Comparison of ENCODE assay signal across 7 mouse cellular contexts in the genomic region with DNA sequence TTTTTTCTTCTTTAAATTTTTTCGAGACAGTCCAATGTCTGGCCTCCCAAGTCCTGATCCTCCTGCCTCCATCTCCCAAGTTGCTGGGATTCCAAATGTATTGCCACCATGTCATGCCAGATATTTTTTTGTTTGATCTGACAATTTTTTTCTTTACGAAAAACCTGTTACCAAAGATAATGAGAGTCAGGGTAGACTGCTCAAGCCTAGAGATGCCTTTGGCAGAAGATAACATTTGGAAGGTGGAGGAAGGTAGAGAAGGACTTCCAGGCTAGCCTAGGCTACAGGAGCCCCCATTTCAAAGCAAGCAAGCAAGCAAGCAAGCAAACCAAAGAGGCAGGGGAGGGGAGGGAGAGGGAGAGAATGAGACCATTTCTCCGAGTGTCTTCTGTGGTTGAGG. TPM values are rescaled to one million over a fixed set of nuclear protein-coding genes. Genes with fewer than 3 reads are reported as not detected.
DNase-seq lines count a peak whose midpoint lies in the region; ATAC-seq and TF ChIP-seq lines count a peak whose summit lies in the region.

No protein-coding gene starts in this region.

- peak overlapping the region; percentile 96 for H3K9ac ChIP-seq in liver, adult 2 months (ENCODE audit: low read depth, low read length)

- H3K4me1 ChIP-seq in erythroblast, embryonic 14.5 days (ENCODE audit: control insufficient read depth): peaks cover 54% of the 10 kb centered on the region
- peaks cover 23% of the 10 kb centered on the region for H3K4me1 ChIP-seq in liver, adult 2 months (ENCODE audit: control insufficient read depth, insufficient read depth, low read length)

- ATAC-seq in granulocyte monocyte progenitor cell, adult 5-6 weeks (replicated peaks; ENCODE audit: poor library complexity, severe bottlenecking): no peak

- peak overlapping the region; percentile 77 for H3K4me3 ChIP-seq in erythroblast, embryonic 14.5 days (replicated peaks)
- H3K4me3 ChIP-seq in liver, adult 2 months (ENCODE audit: insufficient read depth, low read depth, low read length): peak overlapping the region; percentile 70

- TF ChIP-seq POLR2A in liver, adult 2 months (IDR thresholded peaks at IDR 0.05; ENCODE audit: extremely low read depth, insufficient read depth, low read length): no peak

- H3K27ac ChIP-seq in liver, adult 2 months (replicated peaks; ENCODE audit: insufficient read depth, low read depth, low read length): peak overlapping the region; percentile 52

- DNase-seq in spleen, adult 12 weeks (ENCODE audit: low spot score): peak; percentile 8
- DNase-seq in spleen, postnatal 36 days (ENCODE audit: low spot score in 2 of 2): no peak
- DNase-seq in liver, adult 2 months (ENCODE audit: extremely low read depth, low read depth, low spot score): no peak
- DNase-seq in ovary, postnatal 14 days (ENCODE audit: low spot score): no peak
- no peak for DNase-seq in right cerebral cortex, adult 2 months (ENCODE audit: low spot score in 2 of 2)

- H3K9me3 ChIP-seq in erythroblast, embryonic 14.5 days (ENCODE audit: control insufficient read depth, low read length): no peaks in the 10 kb centered on the region

- H3K36me3 ChIP-seq in erythroblast, embryonic 14.5 days (ENCODE audit: control insufficient read depth): peaks cover 27% of the 10 kb centered on the region
- H3K36me3 ChIP-seq in liver, adult 2 months (ENCODE audit: control insufficient read depth, insufficient read depth, low read length): peaks cover 2% of the 10 kb centered on the region; the same call in 1 of the 2 replicates

- WGBS in liver, adult 2 months: 13% methylated on average over 3 of the region's 3 CpGs

- TF ChIP-seq CTCF in liver, adult 2 months (IDR thresholded peaks at IDR 0.05; ENCODE audit: low read depth, low read length): no peak

- peaks cover 31% of the 10 kb centered on the region for H3K79me2 ChIP-seq in liver, adult 2 months (ENCODE audit: control insufficient read depth, insufficient read depth, low read length)

- no peaks in the 10 kb centered on the region for H3K27me3 ChIP-seq in erythroblast, embryonic 14.5 days (ENCODE audit: control insufficient read depth)
- no peaks in the 10 kb centered on the region for H3K27me3 ChIP-seq in liver, adult 2 months (ENCODE audit: control insufficient read depth, insufficient read depth, low read length)

RNA-seq across cellular contexts. Expression of a gene that starts 0.9 kb away (rescaled TPM):
- polyA plus RNA-seq in erythroblast, embryonic 14.5 days (2012): 0.29 and 0.37 TPM in 2 replicates
- 41.5 and 46.9 TPM in 2 replicates for total RNA-seq in liver, adult 2 months (2014; rRNA removed)
- polyA plus RNA-seq in liver, adult 2 months (2012; rRNA removed): 9.5 and 9.9 TPM in 2 replicates
- total RNA-seq in granulocyte monocyte progenitor cell, adult 5-6 weeks (2014; fragmentation: Nextera tagmentation): 24.7 and 25.8 TPM in 2 replicates
- 48.4 and 49.6 TPM in 2 replicates for total RNA-seq in granulocyte monocyte progenitor cell, adult 5-6 weeks (2017)

RNA-seq across cellular contexts. Expression of a gene that starts 7.0 kb away (rescaled TPM):
- polyA plus RNA-seq in erythroblast, embryonic 14.5 days (2012): 0.16 and 0.55 TPM in 2 replicates
- total RNA-seq in liver, adult 2 months (2014; rRNA removed): 2.2 and 2.6 TPM in 2 replicates
- 0.39 and 0.94 TPM in 2 replicates for polyA plus RNA-seq in liver, adult 2 months (2012; rRNA removed)
- 23.8 and 33.7 TPM in 2 replicates for total RNA-seq in granulocyte monocyte progenitor cell, adult 5-6 weeks (2014; fragmentation: Nextera tagmentation)
- total RNA-seq in granulocyte monocyte progenitor cell, adult 5-6 weeks (2017): 16.6 and 21.3 TPM in 2 replicates

RNA-seq across cellular contexts. Expression of a gene that starts 48.0 kb away (rescaled TPM):
- polyA plus RNA-seq in erythroblast, embryonic 14.5 days (2012): 0.25 and 0.35 TPM in 2 replicates
- total RNA-seq in liver, adult 2 months (2014; rRNA removed): 17.6 and 21.1 TPM in 2 replicates
- 5.7 and 10.2 TPM in 2 replicates for polyA plus RNA-seq in liver, adult 2 months (2012; rRNA removed)
- 40.1 and 47.2 TPM in 2 replicates for total RNA-seq in granulocyte monocyte progenitor cell, adult 5-6 weeks (2014; fragmentation: Nextera tagmentation)
- total RNA-seq in granulocyte monocyte progenitor cell, adult 5-6 weeks (2017): 57.0 and 58.4 TPM in 2 replicates
